16 mouse cellular contexts compared by ENCODE assay signal in genomic region chr17:31613086-31613755, GRCm38 (mm10). TPM values are rescaled to one million over a fixed set of nuclear protein-coding genes. Genes with fewer than 3 reads are reported as not detected.
DNase-seq lines count a peak whose midpoint lies in the region; ATAC-seq lines count a peak whose summit lies in the region.
"Had no signal": no experiment of that assay in that cellular context is flagged by ENCODE, and none has a peak within 500 bp of the region (broad histone marks: within the 10 kb centered on the region; RNA-seq: fewer than 3 reads in every experiment).

No protein-coding gene starts in this region.

- no peak overlapping the region for H3K27ac ChIP-seq in heart, embryonic 12.5 days (ENCODE audit: poor library complexity, severe bottlenecking)
- no peak overlapping the region for H3K27ac ChIP-seq in hindbrain, embryonic 11.5 days (ENCODE audit: low read depth, low read length)

- WGBS in heart, embryonic 12.5 days: 55% methylated on average over 4 of the region's 4 CpGs
- 89% methylated on average over 4 of the region's 4 CpGs for WGBS in hindbrain, embryonic 11.5 days

- peak; percentile 40 for DNase-seq in gastrocnemius, adult 18-20 months (ENCODE audit: low spot score)
- no peak for DNase-seq in gastrocnemius, postnatal 10 days
- DNase-seq in cerebellum, postnatal 10 days: peak; percentile 47 to 53
- DNase-seq in lung, postnatal 10 days: peak; percentile 40
- DNase-seq in left cerebral cortex, adult 11 months (ENCODE audit: low spot score): no peak
- no peak for DNase-seq in hindbrain, embryonic 11.5 days (ENCODE audit: low spot score)
- DNase-seq: forebrain, postnatal 0 days; kidney, postnatal 25 days; layer of hippocampus, postnatal 36 days; liver; right cerebral cortex, postnatal 25 days; thymus, postnatal 25 days had no signal

- 0 out of 2 replicates have a peak, but pooled peaks have one; percentile 6 for ATAC-seq in heart, embryonic 12.5 days (ENCODE audit: insufficient number of reproducible peaks, low FRiP score)
- ATAC-seq in hindbrain, embryonic 11.5 days (ENCODE audit: low FRiP score): no peak
- ATAC-seq: forebrain, postnatal 0 days had no signal

- no peaks in the 10 kb centered on the region for H3K27me3 ChIP-seq in heart, embryonic 12.5 days (replicated peaks)
- H3K27me3 ChIP-seq in hindbrain, embryonic 11.5 days (ENCODE audit: control insufficient read depth, insufficient read depth, low read length): no peaks in the 10 kb centered on the region

- no peak overlapping the region for H3K4me2 ChIP-seq in heart, embryonic 12.5 days
- no peak overlapping the region for H3K4me2 ChIP-seq in hindbrain, embryonic 11.5 days (replicated peaks; ENCODE audit: low read depth, low read length)

- no peaks in the 10 kb centered on the region for H3K36me3 ChIP-seq in heart, embryonic 12.5 days
- no peaks in the 10 kb centered on the region for H3K36me3 ChIP-seq in hindbrain, embryonic 11.5 days (ENCODE audit: control insufficient read depth, insufficient read depth, low read length)

- H3K4me1 ChIP-seq in heart, embryonic 12.5 days (replicated peaks): peaks cover 6% of the 10 kb centered on the region; the same call in 1 of the 2 replicates
- no peaks in the 10 kb centered on the region for H3K4me1 ChIP-seq in hindbrain, embryonic 11.5 days (replicated peaks; ENCODE audit: control insufficient read depth, insufficient read depth, low read length)

- no peaks in the 10 kb centered on the region for H3K9me3 ChIP-seq in heart, embryonic 12.5 days (replicated peaks)
- H3K9me3 ChIP-seq in hindbrain, embryonic 11.5 days (ENCODE audit: control insufficient read depth, low read length): no peaks in the 10 kb centered on the region

- no peak overlapping the region for H3K4me3 ChIP-seq in heart, embryonic 12.5 days
- H3K4me3 ChIP-seq in hindbrain, embryonic 11.5 days (ENCODE audit: low read depth, low read length): no peak overlapping the region
- H3K4me3 ChIP-seq: erythroblast, embryonic 14.5 days; megakaryocyte, embryonic 14.5 days had no signal

- no peak overlapping the region for H3K9ac ChIP-seq in heart, embryonic 12.5 days
- H3K9ac ChIP-seq in hindbrain, embryonic 11.5 days (ENCODE audit: low read depth, low read length): no peak overlapping the region
- H3K9ac ChIP-seq: forebrain, postnatal 0 days had no signal

RNA-seq across cellular contexts. Expression of gene Cbs, which starts 23.8 kb away (rescaled TPM):
- total RNA-seq in gastrocnemius, adult 18-20 months (2021): under 1 TPM; 0.66 to 0.69 TPM
- 1 to 10 TPM in 1 of 2 experiments, under 1 TPM in 1; 0.35 to 1.3 TPM for total RNA-seq in gastrocnemius, postnatal 10 days (2021)
- polyA plus RNA-seq in heart, embryonic 12.5 days (2016; fragmentation: Nextera tagmentation; extraction: Ambion mirVana): 0.48 and 0.70 TPM in 2 replicates
- polyA plus RNA-seq in hindbrain, embryonic 11.5 days (2014; fragmentation: Nextera tagmentation; extraction: Ambion mirVana): 0.74 and 2.6 TPM in 2 replicates
- total RNA-seq: monocyte, adult 5-6 weeks had no signal

RNA-seq across cellular contexts. Expression of gene U2af1, which starts 45.5 kb away (rescaled TPM):
- total RNA-seq in gastrocnemius, adult 18-20 months (2021): 10 to 100 TPM; 62.1 to 62.7 TPM
- 100 to 1,000 TPM; 114 to 120 TPM for total RNA-seq in gastrocnemius, postnatal 10 days (2021)
- 229 and 244 TPM in 2 replicates for polyA plus RNA-seq in heart, embryonic 12.5 days (2016; fragmentation: Nextera tagmentation; extraction: Ambion mirVana)
- polyA plus RNA-seq in hindbrain, embryonic 11.5 days (2014; fragmentation: Nextera tagmentation; extraction: Ambion mirVana): 195 and 204 TPM in 2 replicates

RNA-seq across cellular contexts. Expression of gene Pknox1, which starts 48.7 kb away (rescaled TPM):
- 10 to 100 TPM in 1 of 2 experiments, 1 to 10 TPM in 1; 5.8 to 11.4 TPM for total RNA-seq in gastrocnemius, adult 18-20 months (2021)
- total RNA-seq in gastrocnemius, postnatal 10 days (2021): 10 to 100 TPM; 11.1 to 16.8 TPM
- 19.8 and 20.2 TPM in 2 replicates for polyA plus RNA-seq in heart, embryonic 12.5 days (2016; fragmentation: Nextera tagmentation; extraction: Ambion mirVana)
- polyA plus RNA-seq in hindbrain, embryonic 11.5 days (2014; fragmentation: Nextera tagmentation; extraction: Ambion mirVana): 29.0 and 36.1 TPM in 2 replicates

Comparison
In these comparisons a context has a peak if more than half of its experiments do, and no peak if none do; other contexts are left out.
1. DNase-seq: peak in gastrocnemius, adult 18-20 months (single experiment), cerebellum, postnatal 10 days (2 of 2) and lung, postnatal 10 days (single experiment); none in gastrocnemius, postnatal 10 days (single experiment), left cerebral cortex, adult 11 months (single experiment) and hindbrain, embryonic 11.5 days (single experiment).